Mouse (Mus musculus) spleen, postnatal 14 days (tissue): ENCODE data around the gene Fst.

Experiments used
- DNase-seq, 2 experiments: peaks; one replicate each; pipeline ENCODE4 v3.0.0; 2021 to 2022; ENCODE audit warnings: low spot score in 2 of 2

The Fst gene

GRCm38 (mm10) chr13:114458886-114459700, at the start of gene Fst:
TSS of gene Fst (minus strand) at chr13:114458951.
- no peak for DNase-seq

DNA sequence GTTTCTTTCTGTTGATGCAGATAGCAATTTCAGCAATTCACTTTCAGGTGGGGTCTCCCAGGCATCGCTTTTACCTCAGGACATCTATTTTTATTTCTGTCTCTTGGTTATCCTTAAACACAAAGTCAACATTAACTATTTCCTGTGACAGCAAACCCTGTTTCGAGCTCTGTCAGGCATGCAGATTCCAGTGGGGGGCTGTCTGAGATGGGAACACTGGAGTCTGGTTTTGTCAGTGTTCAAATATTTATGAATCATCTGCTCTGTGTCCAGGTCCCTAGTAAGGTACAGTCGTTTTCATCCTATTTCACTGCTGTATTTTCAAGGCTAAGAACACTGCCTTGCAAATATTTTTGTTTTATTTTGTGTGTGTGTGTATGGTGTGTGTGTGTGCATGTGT, 35.1 kb upstream of the Fst start:
- no peak for DNase-seq

GRCm38 (mm10) chr13:114488178-114488577, 29.4 kb upstream of the Fst start:
- DNase-seq, result no peak

- DNase-seq, result no peak
Measured at GRCm38 (mm10) chr13:114478329-114478728, 19.6 kb upstream of the Fst start.

DNA sequence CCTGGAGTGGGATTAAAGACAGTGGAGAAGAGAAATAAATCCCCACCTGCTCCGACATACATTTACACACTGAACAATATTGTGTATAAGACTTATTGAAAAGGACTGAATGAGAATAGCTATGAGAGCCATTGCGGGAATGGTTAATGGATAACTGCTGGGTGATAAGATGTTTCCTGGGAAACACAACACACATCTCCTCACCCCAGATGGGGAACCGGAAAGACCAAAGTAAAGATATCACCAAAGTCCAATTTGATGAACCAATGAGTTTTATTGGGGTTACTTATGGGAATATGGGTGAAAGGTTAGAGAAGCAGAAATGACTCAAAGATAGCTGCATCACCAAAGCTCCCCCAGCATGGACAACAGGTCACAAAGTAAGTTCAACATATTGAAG, 11.2 kb upstream of the Fst start:
- no peak for DNase-seq

GRCm38 (mm10) chr13:114466269-114466919, 7.6 kb upstream of the Fst start:
- no peak for DNase-seq

GRCm38 (mm10) chr13:114465387-114465786, 6.6 kb upstream of the Fst start:
- DNase-seq, result no peak

- no peak for DNase-seq
Measured at GRCm38 (mm10) chr13:114464824-114465223, 6.1 kb upstream of the Fst start.

GRCm38 (mm10) chr13:114462548-114463408, 4.0 kb upstream of the Fst start:
- no peak for DNase-seq

DNA sequence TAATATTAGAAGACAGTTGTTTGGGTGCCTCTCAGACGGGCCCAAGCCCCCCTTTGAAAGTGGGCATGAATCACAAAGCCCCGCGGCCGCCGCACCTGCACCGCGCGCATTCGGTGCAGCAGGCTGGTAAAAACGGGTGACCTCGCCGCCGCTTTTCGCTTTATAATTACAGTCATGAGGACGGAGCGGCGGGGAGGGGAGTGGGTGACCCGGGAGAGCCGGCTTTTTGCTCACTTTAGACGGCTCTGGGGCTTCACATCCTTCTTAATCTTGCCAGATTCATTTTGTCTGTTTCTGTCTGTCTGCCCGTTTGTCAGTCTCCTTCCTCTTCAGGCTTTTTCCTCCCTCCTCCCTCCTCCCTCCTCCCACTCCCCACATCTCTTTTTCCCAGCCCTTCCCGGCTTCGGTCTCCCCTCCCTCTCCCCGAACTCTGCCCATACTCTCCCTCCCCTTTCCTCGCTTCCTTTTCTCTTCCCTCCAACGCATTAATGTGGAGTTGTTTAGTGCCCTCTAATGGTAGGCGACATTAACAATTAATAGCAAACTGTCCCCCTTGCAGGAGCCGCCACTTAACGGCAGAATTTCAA, 1.6 kb upstream of the Fst start:
- DNase-seq, result no peak

GRCm38 (mm10) chr13:114459701-114460160, 980 bp upstream of the Fst start:
- no peak for DNase-seq

DNA sequence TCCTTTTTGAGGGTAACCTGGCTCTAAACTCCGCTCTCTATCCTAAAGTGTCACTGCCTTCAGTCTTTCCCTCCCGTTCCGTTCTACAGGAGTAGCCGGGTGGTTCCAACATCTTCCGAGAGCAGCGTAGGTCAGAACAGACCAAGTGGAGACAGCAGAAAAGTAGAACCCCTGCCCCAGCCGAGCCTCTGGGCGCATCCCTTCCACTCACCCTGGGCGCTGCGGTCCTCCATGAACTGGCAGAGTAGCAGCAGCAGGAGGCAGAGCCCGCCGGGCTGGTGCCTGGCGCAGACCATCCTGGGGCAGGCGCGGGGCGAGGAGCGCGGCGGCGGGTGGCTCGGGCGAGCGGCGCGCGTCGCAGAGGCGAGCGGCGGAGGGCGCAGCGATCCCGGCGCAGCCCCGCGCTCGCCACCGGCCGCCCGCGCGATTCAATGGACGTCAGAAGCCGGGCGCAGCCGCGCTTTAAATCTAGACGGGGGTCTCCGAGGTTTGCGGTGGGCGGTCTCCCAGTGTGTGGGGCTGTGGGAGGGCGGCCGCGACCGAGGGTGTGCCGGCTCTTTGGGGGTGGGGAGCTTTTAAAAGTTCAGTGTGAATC, 363 bp downstream of the Fst start:
- no peak for DNase-seq

GRCm38 (mm10) chr13:114457567-114458120, 1.1 kb downstream of the Fst start:
- no peak for DNase-seq

DNA sequence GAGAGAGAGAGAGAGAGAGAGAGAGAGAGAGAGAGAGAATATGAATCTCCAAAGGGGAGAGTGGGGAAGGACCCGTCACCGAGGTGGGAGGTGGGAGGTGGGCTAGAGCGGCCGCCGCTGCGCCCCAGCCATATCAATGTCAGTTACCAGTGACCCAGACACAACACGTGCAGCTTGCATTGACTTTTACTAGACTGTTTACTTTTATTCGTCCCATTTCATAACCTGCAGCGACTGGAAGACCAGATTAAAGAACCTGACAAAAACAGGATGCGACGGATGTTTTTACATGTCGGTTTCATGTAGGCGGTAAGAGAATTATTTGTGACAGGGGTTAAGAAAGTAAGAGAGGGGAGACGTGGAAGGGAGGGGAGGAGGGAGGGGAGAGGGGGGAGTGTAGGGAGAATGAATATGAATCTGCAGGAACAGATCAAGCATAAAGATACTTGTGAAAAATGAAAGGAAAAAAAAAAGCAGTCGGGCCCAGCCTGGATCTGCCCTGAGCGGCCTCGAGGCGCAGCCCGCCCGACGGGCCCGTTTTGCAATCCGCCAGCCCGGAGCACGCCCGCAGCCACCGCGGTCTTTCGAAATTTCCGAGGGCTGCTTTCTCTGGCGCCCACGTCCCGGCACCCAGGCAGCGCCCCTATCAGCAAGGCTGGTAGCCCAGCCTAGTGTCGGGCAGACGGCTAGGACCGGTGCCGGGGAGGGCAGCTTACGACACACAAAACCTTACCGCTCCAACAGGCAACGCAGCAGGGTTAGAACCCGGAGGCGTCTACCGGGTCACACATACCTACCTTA, 1.8 kb downstream of the Fst start:
- DNase-seq, result no peak

GRCm38 (mm10) chr13:114456224-114456623, 2.5 kb downstream of the Fst start:
- no peak for DNase-seq

DNA sequence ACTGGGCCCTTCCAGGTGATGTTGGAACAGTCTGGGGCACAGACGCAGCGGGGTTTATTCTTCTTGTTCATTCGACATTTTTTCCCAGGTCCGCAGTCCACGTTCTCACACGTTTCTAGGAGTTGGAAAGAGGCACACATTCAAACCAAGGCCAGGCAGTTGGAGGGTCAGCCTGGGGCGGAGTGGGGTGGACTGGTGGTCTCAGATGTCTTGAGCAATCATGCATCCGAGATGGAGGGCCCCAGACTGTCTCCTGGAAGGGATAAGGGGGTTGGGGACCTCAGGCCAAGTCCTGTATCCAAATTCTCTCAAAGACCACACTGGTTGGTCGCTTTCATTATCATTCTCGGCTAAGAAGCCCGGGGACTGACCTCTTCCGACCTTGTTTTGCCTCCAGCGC, 3.0 kb downstream of the Fst start:
- no peak for DNase-seq

- no peak for DNase-seq
Measured at GRCm38 (mm10) chr13:114447213-114447612, 11.5 kb downstream of the Fst start.

GRCm38 (mm10) chr13:114432491-114432890, 26.3 kb downstream of the Fst start:
- DNase-seq, result no peak

DNA sequence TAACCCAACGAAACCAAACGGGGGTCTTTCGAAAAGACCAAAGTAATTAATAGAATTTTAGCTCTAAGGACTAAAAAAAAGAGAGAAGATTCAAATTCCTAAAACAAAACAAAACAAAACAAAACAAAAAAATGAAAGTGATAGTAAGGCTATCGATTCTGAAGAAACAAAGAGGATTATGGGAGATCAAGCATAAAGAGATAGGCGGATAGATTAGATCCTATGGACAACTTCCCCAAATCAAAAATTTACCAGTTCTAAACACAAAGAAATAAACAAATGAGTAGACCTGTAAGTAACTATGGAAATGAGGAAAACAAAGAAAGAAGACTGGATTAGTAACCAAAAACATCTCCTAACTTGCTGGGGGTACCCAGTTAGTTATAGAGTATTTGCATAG, 33.5 kb downstream of the Fst start:
- DNase-seq, result no peak

GRCm38 (mm10) chr13:114420235-114420634, 38.5 kb downstream of the Fst start:
- no peak for DNase-seq
